Mouse (Mus musculus) neutrophil, adult 5-6 weeks (primary cell): ENCODE results near the gene Serhl. TPM values are rescaled to one million over a fixed set of nuclear protein-coding genes. Genes with fewer than 3 reads are reported as not detected.
"Not testable (repeated sequence)": the region's sequence is repeated elsewhere in the genome, so short reads cannot be mapped to it uniquely, and the experiment has no call there.

Experiments used
- ATAC-seq: fragments of 151-379, 151-347 bp; 2 replicates; pipeline ENCODE4 v1.8.0; 2017; ENCODE audit warnings: mild to moderate bottlenecking, moderate TSS enrichment; ENCODE audit not compliant: insufficient number of reproducible peaks, poor library complexity, low FRiP score, severe bottlenecking; ENCODE audit errors: extremely low read depth
- total RNA-seq: library from RNA; stranded (forward); fragments of 200-1000 nt; gene quantifications from 2 replicates; pipeline ENCODE4 v1.2.3, GENCODE M21; 2017

Gene Serhl
- total RNA-seq, 1 experiment from 2014 or later, result 20.3 TPM

DNA sequence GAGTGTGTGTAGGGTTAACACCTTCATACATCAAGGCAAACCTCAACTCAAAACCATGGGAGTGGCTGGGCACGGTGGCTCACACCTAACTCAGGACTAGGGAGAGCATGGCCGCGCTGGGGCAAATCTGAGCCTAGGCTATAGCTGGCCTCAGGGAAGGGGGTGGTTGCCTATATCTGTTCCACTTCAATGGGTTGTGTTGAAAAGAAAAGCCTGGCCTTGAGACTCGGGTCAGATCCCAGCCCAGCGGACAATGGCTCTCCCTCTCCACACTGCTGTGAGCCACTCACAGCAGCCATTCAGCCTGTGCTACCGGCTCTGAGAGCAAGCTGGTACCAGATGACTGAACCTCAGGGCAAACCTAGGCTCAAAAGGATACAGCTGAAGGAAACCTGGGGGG is 25.8 kb downstream of the Serhl start:
- no peak for ATAC-seq

DNA sequence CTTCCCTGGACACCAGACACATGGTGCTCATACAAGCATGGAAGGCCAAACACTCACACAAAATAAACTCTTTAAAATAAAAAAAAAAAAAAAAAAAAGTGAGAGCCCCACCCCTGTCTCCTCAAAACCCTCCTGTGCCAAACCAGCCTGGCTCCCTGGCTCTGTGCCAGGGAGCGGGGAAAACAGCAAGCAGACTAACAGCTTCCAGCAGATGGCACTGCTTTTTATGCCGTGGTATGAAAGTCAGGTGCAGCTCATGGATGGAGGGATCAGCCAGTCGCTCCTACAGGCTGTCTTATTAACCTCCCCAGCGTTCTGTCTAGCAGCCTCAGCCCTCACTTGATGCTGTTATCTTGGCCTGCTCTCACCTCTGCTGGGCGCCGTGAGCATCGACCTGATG is 29.1 kb downstream of the Serhl start:
- no peak for ATAC-seq

DNA sequence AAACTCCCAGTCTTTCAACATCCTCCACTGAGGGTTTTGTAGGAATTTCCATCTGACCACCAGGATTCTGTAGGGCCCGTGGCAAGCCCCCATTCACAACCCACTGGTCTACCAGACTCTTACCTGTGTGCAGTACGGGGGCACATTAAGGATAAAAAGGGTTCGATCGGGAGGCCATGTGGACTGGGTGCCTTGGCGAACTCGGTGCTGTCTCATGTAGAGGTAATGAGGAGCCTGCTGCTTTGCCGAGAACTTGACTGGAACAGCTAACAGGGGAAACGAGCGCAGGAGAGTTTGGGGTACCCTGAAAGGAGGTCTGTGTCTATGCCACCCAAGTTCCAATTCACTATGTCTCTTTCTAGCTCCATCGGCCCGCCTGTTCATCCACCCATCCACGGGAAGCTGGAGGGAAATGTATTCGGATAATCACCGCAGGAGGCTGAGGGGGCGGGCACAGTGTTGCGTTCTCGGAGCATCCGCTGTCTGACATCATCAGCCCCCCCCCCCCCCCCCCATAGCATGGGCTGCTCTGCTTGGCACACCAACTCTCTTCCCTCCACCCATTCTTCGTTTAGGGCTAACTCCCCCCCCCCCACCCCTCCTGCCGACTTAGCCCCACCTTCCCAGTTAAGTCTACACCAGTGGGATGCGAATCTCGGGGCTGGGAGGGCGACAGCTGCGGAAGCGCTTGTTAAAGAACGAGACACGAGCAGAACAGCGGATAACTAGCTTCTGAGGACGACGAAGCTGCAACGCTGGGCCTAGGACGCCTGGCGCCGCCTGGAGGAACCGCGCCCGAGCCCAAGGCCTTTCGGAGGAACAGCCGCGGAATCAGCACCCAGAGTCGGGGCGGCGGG is 32.6 kb downstream of the Serhl start:
- no peak for ATAC-seq

DNA sequence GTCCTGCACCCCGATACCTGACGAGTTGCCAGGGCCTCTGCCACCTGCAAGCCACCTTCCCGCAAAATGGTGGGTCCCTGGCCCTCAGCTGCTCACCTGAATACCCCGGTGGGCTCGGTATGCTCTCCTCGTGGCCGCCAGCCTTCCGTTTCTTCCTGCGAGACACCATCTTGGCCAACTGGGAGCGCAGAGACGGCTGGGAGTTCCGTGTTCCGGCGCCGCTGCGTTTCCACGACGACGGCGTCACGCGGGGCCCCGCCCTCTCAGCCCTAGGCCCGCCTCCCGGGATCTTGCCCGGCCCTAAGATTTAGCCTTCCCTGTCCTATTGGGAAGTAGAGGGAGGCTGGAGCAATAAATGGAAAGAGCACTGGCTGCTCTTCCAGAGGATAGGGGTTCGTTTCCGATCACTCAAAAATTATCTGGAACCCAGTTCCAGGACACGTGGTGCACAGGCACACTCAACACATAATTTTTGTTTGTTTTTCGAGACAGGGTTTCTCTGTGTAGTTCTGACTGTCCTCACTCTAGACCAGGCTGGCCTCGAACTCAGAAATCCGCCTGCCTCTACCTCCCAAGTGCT is 33.4 kb downstream of the Serhl start, which contains the start of gene Rrp7a:
Gene Rrp7a (minus strand): TSS at position 236 of the 580 bp plus-strand sequence.
- peak; percentile 55; the same call in 1 of the 2 replicates for ATAC-seq

DNA sequence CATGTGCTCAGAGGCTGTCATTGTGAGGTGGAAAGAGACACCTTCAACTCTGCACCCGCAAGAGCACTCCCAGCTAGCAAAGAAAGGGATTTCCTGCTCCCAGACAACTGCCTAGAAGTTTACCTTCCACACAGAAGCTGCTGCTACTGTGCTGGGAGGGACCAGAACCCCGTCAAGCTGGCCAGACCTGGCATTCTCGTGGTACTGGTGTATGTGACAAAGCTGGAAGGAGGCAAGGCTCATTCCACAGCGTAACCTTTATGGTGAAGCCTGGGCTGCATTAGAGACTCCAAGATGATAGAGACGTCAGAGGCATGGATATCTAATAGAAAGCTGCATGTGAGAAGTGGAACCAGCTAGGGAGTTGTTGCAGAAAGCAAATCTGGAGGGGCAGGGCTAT is 35.3 kb downstream of the Serhl start:
- ATAC-seq, result no peak

DNA sequence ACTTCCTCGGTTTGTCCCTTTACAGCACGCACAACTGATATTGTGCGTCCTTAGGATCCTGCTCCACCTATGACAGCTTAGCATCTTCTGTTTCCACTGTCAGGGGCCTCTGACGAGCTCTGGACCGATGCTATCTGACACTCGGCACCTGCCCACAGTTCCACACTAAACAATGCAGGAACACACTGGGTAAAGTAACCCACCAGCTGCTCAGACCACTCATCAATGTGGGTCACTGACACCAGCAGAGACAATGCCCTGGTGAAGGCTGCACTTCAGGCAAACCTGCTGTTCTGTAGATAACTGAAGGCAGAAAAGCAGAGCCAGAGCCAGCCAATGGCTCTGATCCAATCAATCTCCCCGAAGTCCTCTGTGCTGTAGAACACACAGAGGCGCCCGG is 37.3 kb downstream of the Serhl start:
- ATAC-seq, result no peak

DNA sequence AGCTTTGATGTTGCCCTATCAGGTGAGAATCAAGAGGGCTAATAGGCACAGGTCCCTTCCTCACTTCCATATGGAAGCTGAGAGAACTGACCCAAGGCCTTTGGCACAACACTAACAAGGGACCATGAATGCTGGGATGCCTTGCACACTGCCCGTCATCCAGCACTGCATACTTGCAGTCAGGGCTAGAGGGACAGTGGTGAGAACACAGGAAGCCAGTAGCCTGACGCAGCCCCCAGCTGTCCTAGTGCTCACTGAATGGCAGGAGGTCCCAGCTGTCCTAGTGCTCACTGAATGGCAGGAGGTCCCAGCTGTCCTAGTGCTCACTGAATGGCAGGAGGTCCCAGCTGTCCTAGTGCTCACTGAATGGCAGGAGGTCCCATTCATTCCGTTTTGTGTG is 37.7 kb downstream of the Serhl start:
- ATAC-seq, result not testable (repeated sequence)

DNA sequence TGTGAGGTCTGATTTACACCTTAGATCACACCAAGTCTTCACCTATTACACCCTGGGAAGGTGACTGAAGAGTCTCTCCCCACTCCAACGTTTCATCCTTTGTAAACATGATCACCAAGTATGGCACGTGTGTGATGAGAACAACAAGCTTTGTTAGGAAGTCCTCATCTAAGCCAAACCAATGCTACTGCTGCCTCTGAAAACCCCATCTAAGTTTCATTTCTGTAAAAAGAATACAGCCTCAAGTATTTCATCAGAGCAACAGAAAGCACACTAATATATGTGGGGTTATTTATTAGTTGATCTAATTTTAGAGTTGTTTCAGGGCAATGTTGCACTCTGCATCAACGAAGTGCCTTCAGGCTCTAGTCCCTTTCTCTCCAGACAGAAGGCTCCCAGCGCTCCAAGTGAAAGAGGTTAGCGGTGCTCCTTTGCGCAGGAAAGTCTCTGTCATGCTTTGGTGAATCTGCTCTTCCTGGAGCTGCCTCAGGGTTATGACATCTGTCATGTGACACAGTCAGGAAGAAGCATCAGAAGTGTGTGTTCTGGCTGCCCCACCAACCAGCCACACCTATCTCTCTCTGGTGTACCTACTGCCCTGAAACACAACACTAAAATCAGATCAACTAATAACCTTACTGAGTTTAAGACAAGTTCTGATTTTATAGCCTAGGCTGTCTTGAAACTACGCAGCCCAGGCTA is 40.4 kb downstream of the Serhl start:
- no peak for ATAC-seq

DNA sequence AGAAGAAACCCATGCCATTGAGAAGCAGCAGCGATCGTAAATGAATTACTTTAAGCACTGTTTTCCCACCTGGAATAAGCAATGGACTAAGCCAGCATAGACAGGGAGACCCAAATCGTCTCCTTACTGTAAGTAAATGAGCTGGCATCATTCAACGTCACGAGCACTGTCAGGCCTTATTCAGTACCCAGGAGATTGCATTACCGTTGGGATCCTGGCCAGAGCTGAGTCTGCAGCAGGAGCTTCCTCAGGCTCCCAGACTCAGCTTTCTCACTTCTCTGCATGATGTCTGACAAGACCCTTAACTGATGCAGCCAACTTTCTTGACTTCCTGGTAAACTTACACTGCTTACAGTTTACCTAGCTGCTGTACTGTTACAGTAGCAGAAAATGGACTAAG is 45.4 kb downstream of the Serhl start:
- ATAC-seq, result no peak

DNA sequence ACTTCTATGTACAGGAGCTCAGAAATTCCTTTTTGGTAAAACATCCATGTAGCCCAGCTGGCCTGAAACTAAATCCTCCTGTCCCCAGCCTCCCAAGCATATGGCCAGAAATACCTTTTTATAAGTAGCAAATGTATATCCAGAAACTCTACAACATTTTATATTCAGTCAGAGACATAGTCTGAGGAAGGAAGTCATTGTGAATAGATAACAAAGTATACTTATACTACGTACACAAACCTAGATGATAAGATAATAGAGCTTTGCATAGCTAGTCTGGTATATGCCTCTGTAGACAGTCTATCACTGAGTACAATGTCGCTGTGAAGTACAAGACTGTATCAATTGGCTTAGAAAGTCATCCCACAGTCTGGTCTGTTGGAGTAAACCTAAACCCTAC is 46.3 kb downstream of the Serhl start:
- no peak for ATAC-seq

DNA sequence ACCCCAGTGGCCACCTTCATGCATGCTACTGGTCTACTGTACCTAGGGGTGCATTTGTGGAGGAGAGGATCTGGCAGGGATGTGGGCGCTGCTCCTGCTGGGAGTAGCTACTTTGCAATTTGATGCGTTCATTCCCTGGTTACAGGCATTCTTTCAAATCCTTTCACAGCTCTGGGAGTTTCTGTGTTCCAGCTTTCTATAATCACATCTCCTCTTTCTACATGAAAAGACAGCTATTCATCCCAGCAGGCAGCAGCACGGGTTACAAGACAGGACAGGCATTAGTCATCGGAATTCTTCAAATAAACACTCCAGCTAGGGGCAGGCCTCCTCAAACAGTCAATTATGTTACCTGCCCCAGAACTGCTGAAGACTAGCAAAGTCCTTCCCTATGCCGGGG is 53.6 kb downstream of the Serhl start:
- no peak for ATAC-seq

DNA sequence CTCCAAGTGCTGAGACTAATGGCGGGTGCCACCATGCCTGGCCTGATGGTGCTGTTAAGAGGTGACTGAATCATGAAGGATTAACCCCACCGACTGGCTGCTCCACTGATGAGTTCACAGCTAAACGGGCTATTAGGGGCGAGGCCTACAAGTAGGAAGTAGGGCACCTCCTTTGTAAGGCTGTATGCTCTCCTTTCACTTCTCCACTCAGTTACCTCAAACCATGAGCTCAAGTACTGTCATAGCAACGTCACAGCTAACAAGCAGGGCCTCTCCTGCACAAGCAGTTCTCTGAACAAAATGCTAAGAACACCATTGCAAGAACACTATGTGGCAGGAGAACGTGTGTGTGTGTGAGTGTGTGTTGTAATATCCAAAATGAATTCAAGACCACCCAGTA is 56.2 kb downstream of the Serhl start:
- ATAC-seq, result no peak

DNA sequence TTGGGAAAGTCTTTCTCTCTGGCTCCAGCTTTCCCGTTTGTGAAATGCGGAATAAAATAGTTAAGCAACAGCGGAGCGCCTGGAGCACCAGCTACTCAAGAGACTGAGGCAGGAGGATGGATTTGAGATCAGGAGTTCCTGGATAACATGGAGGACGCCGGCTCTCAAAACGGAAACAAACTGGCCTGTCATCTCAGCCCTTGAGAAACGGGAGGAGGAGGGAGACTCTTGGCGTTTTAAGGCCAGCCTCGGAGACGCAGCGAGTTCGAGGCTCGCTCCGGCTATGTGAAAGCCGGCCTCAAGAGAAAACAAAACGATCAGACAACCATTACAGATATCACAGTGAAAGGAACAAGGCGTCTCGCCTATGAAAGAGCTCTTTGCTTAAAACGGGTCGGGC is 59.1 kb downstream of the Serhl start:
- no peak for ATAC-seq

DNA sequence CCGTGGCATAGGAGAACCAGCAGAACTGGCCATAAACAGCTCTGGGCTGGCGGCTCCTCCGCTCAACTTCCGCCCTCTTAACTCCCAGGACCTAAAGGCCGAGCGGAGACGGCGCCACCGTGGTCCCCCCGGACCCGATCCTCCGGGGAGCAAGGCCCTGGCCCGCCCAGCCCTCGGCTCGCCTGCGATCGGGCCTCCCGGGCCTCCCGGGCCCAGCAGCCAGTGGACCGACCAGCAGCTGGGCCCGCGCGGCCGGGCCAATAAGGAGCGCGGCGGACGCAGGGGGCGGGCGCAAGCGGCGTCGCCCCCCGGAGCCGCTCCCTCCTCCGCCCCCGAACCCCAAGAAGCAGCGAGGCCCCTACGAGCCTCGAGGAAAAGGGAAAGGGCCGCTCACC is 59.5 kb downstream of the Serhl start:
- 0 out of 2 replicates have a peak, but pooled peaks have one; percentile 0 for ATAC-seq

DNA sequence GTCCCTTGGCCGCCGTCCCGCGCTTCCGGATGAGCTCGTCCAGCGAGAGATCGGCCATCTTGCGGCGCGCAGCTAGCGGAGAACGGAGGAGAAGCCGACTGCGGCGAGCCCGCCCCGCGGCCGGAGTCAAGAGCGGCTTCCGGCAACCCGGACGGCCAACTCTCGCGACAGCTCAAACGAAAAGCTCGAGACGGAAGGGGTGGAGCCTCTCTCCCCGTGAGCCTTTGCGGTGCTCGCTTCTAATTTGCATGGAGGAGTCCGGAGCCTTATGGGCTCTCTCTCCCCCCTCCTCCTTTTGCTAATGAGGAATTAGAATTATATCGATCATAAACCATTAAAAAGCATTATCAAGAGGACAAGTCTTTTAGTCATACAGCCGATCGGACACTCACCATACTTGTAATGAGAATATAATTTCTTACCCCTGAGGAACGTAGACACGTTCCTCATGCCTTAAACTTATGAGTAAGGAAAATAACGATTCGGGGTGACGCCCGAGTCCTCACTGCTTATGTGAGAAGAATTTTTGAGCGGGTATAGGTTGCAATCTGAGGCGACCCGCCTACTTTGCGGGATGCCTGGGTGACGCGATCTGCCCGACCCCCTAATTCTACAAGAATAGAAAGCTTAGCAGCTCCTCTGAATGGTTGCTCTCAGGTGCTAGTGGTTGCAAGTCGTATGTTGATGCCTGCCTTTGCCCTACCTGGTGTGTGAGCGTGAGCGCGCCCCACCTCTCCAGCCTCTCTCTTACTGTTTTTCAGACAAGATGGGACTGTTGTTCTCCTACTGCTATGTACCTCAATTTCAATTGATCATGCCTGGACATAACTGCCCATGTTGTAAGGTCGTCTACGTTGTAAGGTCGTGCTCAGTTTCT is 60.1 kb downstream of the Serhl start, which contains the start of gene Poldip3:
Gene Poldip3 (minus strand): TSS at position 189 of the 877 bp plus-strand sequence.
- ATAC-seq, result peak; percentile 83

DNA sequence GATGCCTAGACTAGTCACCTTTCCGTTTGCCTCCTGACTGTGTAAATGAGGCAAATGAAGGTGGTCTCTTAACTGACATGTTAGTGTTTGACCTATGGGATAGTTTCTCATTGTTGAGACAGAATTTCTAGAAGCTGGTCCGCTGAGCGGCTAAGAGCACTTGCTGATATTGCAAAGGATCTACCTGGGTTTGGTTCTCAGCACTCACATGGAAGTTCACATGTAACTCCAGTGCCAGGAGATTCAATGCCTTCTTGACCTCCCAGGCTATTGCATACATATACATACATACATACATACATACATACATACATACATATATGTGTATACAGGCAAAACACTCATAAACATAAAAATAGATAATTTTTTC is 60.8 kb downstream of the Serhl start:
- ATAC-seq, result no peak

DNA sequence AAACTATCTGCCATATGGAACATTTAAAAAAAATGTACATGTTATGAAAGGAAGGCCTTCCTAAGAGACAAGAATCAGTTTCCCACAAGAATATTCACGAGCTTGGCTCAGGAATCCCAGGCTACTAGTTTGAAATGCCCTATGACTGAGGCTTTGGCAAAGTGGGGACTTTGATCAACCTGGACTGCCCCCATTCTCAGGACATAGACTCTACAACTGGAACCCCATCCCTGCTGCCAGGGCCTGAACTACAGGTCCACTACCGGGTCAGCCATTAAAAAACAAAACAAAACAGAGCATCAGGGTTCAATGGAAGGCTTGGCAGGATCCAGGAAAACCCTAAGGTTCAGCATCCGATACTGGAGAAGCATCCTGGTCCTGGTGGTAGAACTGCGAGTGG is 61.4 kb downstream of the Serhl start:
- no peak for ATAC-seq

DNA sequence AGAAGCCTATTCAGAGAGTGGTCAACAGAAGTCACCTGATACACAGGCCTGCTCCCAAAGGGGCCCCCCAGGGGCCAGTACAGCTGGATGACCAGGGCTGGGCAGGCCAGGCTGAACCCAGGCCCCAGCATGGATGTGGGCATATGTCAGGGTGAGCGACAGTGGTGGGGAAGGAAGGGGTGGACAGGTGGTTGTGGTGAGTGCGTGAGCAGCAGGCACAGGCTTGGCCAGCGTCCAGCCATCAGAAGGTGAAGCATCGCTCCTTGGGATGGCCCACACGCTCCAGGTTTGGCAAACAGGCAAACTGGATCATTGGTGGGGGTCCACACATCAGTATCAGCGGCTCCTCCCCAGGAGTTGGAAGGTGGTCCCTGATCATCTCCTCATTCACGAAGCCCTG is 65.0 kb downstream of the Serhl start:
- ATAC-seq, result no peak
